Comparison of ENCODE assay signal across 17 mouse cellular contexts in genomic region chr1:189645371-189645770, GRCm38 (mm10). TPM values are rescaled to one million over a fixed set of nuclear protein-coding genes. Genes with fewer than 3 reads are reported as not detected.
A peak's percentile ranks its signal among the peaks of the same experiment; 100 is the strongest.
DNase-seq lines count a peak whose midpoint lies in the region; ATAC-seq lines count a peak whose summit lies in the region.
"Had no signal": no experiment of that assay in that cellular context is flagged by ENCODE, and none has a peak within 500 bp of the region (broad histone marks: within the 10 kb centered on the region; RNA-seq: fewer than 3 reads in every experiment).

No protein-coding gene starts in this region.

- ATAC-seq in hindbrain, embryonic 13.5 days (ENCODE audit: low FRiP score): peak; percentile 85
- ATAC-seq: liver, postnatal 0 days; Patski had no signal

- H3K36me3 ChIP-seq in hindbrain, embryonic 13.5 days: 0 out of 2 replicates have a peak, but pooled peaks cover 3% of the 10 kb centered on the region
- peaks cover 100% of the 10 kb centered on the region for H3K36me3 ChIP-seq in hindbrain, embryonic 10.5 days

- no peaks in the 10 kb centered on the region for H3K9me3 ChIP-seq in hindbrain, embryonic 13.5 days
- H3K9me3 ChIP-seq in hindbrain, embryonic 10.5 days: no peaks in the 10 kb centered on the region
- H3K9me3 ChIP-seq: embryonic facial prominence, embryonic 12.5 days; heart, embryonic 15.5 days; megakaryocyte, embryonic 14.5 days had no signal

- no peak for DNase-seq in hindbrain, embryonic 10.5 days (ENCODE audit: low spot score)
- peak; percentile 9 to 21 for DNase-seq in right cerebral cortex, adult 2 months (ENCODE audit: low spot score in 2 of 2)
- DNase-seq in right cerebral cortex, postnatal 36 days (ENCODE audit: low spot score in 2 of 2): no peak
- DNase-seq in layer of hippocampus, adult 8-10 months (ENCODE audit: low spot score in 2 of 2): peak; percentile 34 to 43
- no peak for DNase-seq in lung, postnatal 36 days
- no peak for DNase-seq in gastrocnemius, postnatal 4 days (ENCODE audit: low spot score in 2 of 2)
- no peak for DNase-seq in heart, postnatal 36 days
- DNase-seq: adrenal gland, adult 8-10 months; cerebellum, adult 11 months; gastrocnemius, adult 2 months; kidney, adult 18-20 months; liver, postnatal 0 days had no signal

- WGBS in hindbrain, embryonic 13.5 days: 44% methylated on average over 2 of the region's 2 CpGs
- 75% methylated on average over 2 of the region's 2 CpGs for WGBS in hindbrain, embryonic 10.5 days

- peak overlapping the region; percentile 46; the same call in 1 of the 2 replicates for H3K9ac ChIP-seq in hindbrain, embryonic 13.5 days
- H3K9ac ChIP-seq: embryonic facial prominence, embryonic 12.5 days; heart, embryonic 15.5 days; liver, postnatal 0 days had no signal

- intact Hi-C loops in heart, postnatal 36 days (cut with DNase I): no loop called here

- 0 out of 2 replicates have a peak overlapping the region, but pooled peaks have one; percentile 75 for H3K27ac ChIP-seq in hindbrain, embryonic 13.5 days
- H3K27ac ChIP-seq in hindbrain, embryonic 10.5 days: no peak overlapping the region
- H3K27ac ChIP-seq: embryonic facial prominence, embryonic 12.5 days; gastrocnemius, adult 2 months; heart, embryonic 15.5 days had no signal

- H3K4me2 ChIP-seq in hindbrain, embryonic 13.5 days: no peak overlapping the region
- H3K4me2 ChIP-seq: embryonic facial prominence, embryonic 12.5 days; heart, embryonic 15.5 days had no signal

- H3K4me3 ChIP-seq in hindbrain, embryonic 13.5 days: no peak overlapping the region
- no peak overlapping the region for H3K4me3 ChIP-seq in hindbrain, embryonic 10.5 days
- H3K4me3 ChIP-seq: embryonic facial prominence, embryonic 12.5 days; gastrocnemius, adult 2 months; heart, embryonic 15.5 days; megakaryocyte, embryonic 14.5 days had no signal

- peaks cover 11% of the 10 kb centered on the region for H3K4me1 ChIP-seq in hindbrain, embryonic 13.5 days (replicated peaks)
- no peaks in the 10 kb centered on the region for H3K4me1 ChIP-seq in hindbrain, embryonic 10.5 days (replicated peaks)
- H3K4me1 ChIP-seq: embryonic facial prominence, embryonic 12.5 days; heart, embryonic 15.5 days; megakaryocyte, embryonic 14.5 days had no signal

- H3K27me3 ChIP-seq in hindbrain, embryonic 13.5 days: no peaks in the 10 kb centered on the region
- no peaks in the 10 kb centered on the region for H3K27me3 ChIP-seq in hindbrain, embryonic 10.5 days (ENCODE audit: insufficient read depth, poor library complexity, severe bottlenecking)
- H3K27me3 ChIP-seq: embryonic facial prominence, embryonic 12.5 days; heart, embryonic 15.5 days; megakaryocyte, embryonic 14.5 days; Patski had no signal

RNA-seq across cellular contexts. Expression of gene Cenpf, which starts 42.5 kb away (rescaled TPM):
- 26.8 and 28.4 TPM in 2 replicates for polyA plus RNA-seq in hindbrain, embryonic 13.5 days (2015; fragmentation: Nextera tagmentation; extraction: Ambion mirVana)
- 71.0 and 122 TPM in 2 replicates for polyA plus RNA-seq in hindbrain, embryonic 10.5 days (2016; fragmentation: Nextera tagmentation; extraction: Ambion mirVana)
- 1 to 10 TPM in 1 of 4 experiments, under 1 TPM in 3; 0.33 to 1.5 (median 0.54) TPM for total RNA-seq in layer of hippocampus, adult 8-10 months (2022)
- total RNA-seq in gastrocnemius, postnatal 4 days (2021): 10 to 100 TPM; 15.0 to 25.3 TPM
- total RNA-seq in heart, postnatal 36 days (2021): 1 to 10 TPM; 2.8 to 5.0 TPM

Comparison
In these comparisons a context has a peak if more than half of its experiments do, and no peak if none do; other contexts are left out.
1. DNase-seq: peak in right cerebral cortex, adult 2 months (2 of 2) and layer of hippocampus, adult 8-10 months (2 of 2); none in hindbrain, embryonic 10.5 days (single experiment), right cerebral cortex, postnatal 36 days (0 of 2), lung, postnatal 36 days (single experiment), gastrocnemius, postnatal 4 days (0 of 2) and heart, postnatal 36 days (0 of 2).